Mouse (Mus musculus): ENCODE results near the gene Tmem247. TPM values are rescaled to one million over a fixed set of nuclear protein-coding genes. Genes with fewer than 3 reads are reported as not detected.

Gene Tmem247
- not detected in 2 replicates for polyA plus RNA-seq (2012; ENCODE audit: insufficient read depth, insufficient read length, missing spikeins)

- Histone ChIP-seq H3K27ac (ENCODE audit: insufficient read depth, low read depth, low read length) (no peak within 1 kb of the TSS), H3K4me3 (ENCODE audit: insufficient read depth, low read length) (no peak within 1 kb of the TSS), H3K4me1 (ENCODE audit: control insufficient read depth, insufficient read depth, low read length) (no peaks in the 10 kb centered on the region)
- no peak for TF ChIP-seq POLR2A (IDR thresholded peaks at IDR 0.05; ENCODE audit: borderline replicate concordance, low read depth, low read length)
- no peak for TF ChIP-seq CTCF (IDR thresholded peaks at IDR 0.05; ENCODE audit: low read depth, low read length)
Measured at GRCm38 (mm10) chr17:86917048-86917447, at the start of gene Tmem247. Gene Tmem247, plus strand, starts transcription at chr17:86917348.

DNA sequence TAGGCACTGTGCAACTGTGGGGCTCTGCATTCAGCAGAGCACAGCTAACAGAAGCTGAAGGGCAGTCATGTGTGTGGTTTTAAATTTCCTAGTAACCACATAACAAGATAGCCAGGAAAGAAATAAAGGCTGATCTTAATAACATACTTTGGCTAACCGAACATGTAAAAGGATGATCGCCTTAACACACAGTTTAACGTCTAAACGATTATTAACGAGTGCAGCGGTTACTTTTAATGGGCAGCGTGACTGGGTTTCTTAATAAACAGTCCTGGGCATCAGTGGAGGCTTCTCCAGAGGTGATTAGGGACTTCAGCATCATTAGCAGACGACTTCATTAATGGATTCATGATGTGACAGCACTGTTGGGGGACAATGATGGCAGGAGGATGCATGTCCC is 46.6 kb upstream of the Tmem247 start:
- Histone ChIP-seq H3K4me3 (ENCODE audit: insufficient read depth, low read length) (no peak overlapping the region), H3K27ac (ENCODE audit: insufficient read depth, low read depth, low read length) (no peak overlapping the region), H3K4me1 (ENCODE audit: control insufficient read depth, insufficient read depth, low read length) (no peaks in the 10 kb centered on the region)
- TF ChIP-seq CTCF (IDR thresholded peaks at IDR 0.05; ENCODE audit: low read depth, low read length) (no peak), POLR2A (IDR thresholded peaks at IDR 0.05; ENCODE audit: borderline replicate concordance, low read depth, low read length) (no peak)

- Histone ChIP-seq H3K4me3 (ENCODE audit: insufficient read depth, low read length) (no peak overlapping the region), H3K27ac (ENCODE audit: insufficient read depth, low read depth, low read length) (no peak overlapping the region)
- TF ChIP-seq CTCF (IDR thresholded peaks at IDR 0.05; ENCODE audit: low read depth, low read length) (no peak), POLR2A (IDR thresholded peaks at IDR 0.05; ENCODE audit: borderline replicate concordance, low read depth, low read length) (no peak)
Measured at GRCm38 (mm10) chr17:86872643-86873042, 44.5 kb upstream of the Tmem247 start.

DNA sequence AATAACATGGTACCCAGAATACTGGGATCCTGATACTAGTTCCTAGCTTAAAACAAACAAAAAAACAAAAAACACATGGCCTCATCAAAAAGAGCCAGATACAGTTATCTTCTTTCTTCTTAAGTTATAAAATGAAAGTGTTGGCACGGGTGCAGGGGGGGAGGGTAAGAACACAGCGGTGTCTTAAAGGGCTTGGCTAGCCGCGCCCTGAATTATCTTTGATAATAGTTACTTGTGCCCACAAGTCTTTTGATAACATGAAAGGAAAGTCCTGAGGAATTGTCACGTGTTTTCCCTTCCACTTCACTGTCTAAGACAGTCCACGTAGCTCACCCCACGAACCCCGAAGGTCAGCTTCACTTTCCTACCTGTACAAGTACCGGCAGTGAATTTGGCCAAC is 40.2 kb upstream of the Tmem247 start:
- TF ChIP-seq POLR2A (IDR thresholded peaks at IDR 0.05; ENCODE audit: borderline replicate concordance, low read depth, low read length): no peak
- no peak for TF ChIP-seq CTCF (IDR thresholded peaks at IDR 0.05; ENCODE audit: low read depth, low read length)
- no peaks in the 10 kb centered on the region for H3K4me1 ChIP-seq (ENCODE audit: control insufficient read depth, insufficient read depth, low read length)
- H3K27ac ChIP-seq (ENCODE audit: insufficient read depth, low read depth, low read length): no peak overlapping the region
- H3K4me3 ChIP-seq (ENCODE audit: insufficient read depth, low read length): no peak overlapping the region

More at GRCm38 (mm10) chr17:86872643-86873042, 44.5 kb upstream of the Tmem247 start:
- H3K4me1 ChIP-seq (ENCODE audit: control insufficient read depth, insufficient read depth, low read length): no peaks in the 10 kb centered on the region

DNA sequence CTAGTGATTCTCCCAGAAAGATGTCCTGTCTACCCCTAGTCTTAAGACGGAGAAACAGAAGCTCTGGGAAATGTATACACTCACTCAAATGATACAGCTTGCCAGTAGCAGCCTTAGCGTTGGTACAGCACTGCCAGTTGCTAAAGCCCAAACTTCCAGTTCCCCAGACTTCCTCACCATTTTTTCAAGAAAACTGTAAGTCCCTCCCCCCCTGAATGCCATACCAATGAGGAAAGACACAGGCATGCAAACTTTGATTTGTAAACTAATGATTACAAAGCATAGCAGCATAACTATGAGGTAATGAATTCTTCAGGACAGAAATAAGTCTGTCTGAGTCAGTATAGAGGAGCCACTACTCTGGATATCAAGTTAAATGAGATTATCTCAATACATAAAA is 39.4 kb upstream of the Tmem247 start:
- H3K4me3 ChIP-seq (ENCODE audit: insufficient read depth, low read length): no peak overlapping the region
- H3K4me1 ChIP-seq (ENCODE audit: control insufficient read depth, insufficient read depth, low read length): no peaks in the 10 kb centered on the region
- no peak overlapping the region for H3K27ac ChIP-seq (ENCODE audit: insufficient read depth, low read depth, low read length)
- TF ChIP-seq POLR2A (IDR thresholded peaks at IDR 0.05; ENCODE audit: borderline replicate concordance, low read depth, low read length): no peak

GRCm38 (mm10) chr17:86880056-86880455 is 37.1 kb upstream of the Tmem247 start:
- no peaks in the 10 kb centered on the region for H3K4me1 ChIP-seq (ENCODE audit: control insufficient read depth, insufficient read depth, low read length)
- TF ChIP-seq CTCF (IDR thresholded peaks at IDR 0.05; ENCODE audit: low read depth, low read length): no peak
- TF ChIP-seq POLR2A (IDR thresholded peaks at IDR 0.05; ENCODE audit: borderline replicate concordance, low read depth, low read length): no peak
- H3K4me3 ChIP-seq (ENCODE audit: insufficient read depth, low read length): no peak overlapping the region
- no peak overlapping the region for H3K27ac ChIP-seq (ENCODE audit: insufficient read depth, low read depth, low read length)

DNA sequence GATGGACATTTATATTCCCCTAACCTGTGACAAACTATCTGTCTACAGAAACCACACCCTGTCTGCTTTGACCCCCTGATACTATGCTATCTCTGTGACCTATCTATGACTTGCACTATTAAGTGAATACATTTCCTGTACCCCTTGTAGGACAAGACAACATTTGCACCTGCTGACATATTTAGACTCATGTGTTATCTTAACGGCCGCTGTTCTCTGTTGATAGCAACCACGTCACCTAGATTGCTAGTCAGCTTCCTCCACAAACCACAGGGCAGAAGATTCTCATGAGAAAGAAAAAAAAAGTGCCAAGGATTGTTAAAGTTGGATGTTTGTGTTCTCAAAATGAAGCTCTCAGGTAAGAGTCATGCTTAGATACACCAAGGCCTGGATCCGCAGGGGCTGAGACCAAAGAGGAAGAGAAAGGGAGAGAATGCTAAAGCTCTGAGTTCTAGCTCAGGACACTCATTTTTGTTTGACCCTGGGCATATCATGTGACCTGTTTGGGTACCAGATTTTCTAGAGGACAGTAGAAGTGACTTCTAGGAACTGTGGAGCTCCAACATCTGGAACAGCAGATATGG is 36.6 kb upstream of the Tmem247 start:
- Histone ChIP-seq H3K4me3 (ENCODE audit: insufficient read depth, low read length) (no peak overlapping the region), H3K27ac (ENCODE audit: insufficient read depth, low read depth, low read length) (no peak overlapping the region), H3K4me1 (ENCODE audit: control insufficient read depth, insufficient read depth, low read length) (no peaks in the 10 kb centered on the region)
- TF ChIP-seq CTCF (IDR thresholded peaks at IDR 0.05; ENCODE audit: low read depth, low read length) (no peak), POLR2A (IDR thresholded peaks at IDR 0.05; ENCODE audit: borderline replicate concordance, low read depth, low read length) (no peak)

DNA sequence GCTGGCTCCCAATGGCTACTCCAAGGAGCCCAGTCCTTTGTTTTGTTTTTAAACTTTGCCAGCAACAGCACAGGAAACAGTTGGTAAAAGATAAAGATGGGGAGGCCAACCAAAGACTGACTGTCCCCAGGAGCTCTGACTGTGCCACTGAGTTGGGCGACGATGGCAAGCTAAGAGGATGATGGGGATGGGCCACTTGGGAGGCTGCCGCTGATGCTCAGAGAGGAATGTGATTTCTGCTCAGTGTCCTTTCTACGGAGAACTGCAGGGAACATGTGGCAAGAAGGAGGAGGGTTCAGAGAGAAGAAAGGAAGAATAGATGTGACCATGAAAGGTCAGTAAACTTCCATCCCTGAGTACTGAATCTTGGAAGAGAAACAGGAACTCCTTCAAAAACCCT is 22.0 kb upstream of the Tmem247 start:
- H3K4me3 ChIP-seq (ENCODE audit: insufficient read depth, low read length): no peak overlapping the region
- H3K27ac ChIP-seq (ENCODE audit: insufficient read depth, low read depth, low read length): no peak overlapping the region
- no peaks in the 10 kb centered on the region for H3K4me1 ChIP-seq (ENCODE audit: control insufficient read depth, insufficient read depth, low read length)
- TF ChIP-seq CTCF (IDR thresholded peaks at IDR 0.05; ENCODE audit: low read depth, low read length): no peak
- no peak for TF ChIP-seq POLR2A (IDR thresholded peaks at IDR 0.05; ENCODE audit: borderline replicate concordance, low read depth, low read length)

DNA sequence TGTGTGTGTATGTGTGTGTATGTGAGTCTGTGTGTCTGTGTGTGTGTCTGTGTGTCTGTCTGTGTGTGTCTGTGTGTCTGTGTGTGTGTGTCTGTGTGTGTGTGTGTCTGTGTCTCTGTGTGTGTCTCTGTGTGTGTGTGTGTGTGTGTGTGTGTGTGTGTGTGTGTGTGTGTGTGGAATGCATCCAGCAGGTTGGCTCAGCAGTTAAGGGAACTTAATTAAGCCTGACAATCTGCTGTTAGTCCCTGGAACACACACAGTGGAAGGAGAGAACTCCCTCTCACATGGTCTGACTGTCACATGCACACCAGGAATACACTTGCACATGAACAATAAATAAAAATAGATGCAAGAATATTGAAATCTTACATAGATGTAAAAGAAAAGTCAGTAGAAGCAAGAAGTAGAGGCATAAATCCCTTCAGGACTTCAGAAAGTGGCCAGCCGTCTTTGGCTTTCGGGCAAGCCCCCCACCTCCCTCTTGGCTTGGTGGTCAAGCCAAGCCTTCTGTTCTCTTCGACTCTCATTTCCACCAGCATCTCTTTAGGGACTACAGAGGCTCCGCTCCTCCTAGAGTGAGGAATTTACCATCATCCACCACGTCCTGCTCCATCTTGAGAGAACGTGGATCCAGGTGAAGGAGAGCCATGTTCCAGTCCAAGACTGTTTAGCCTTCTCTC is 19.5 kb upstream of the Tmem247 start:
- Histone ChIP-seq H3K4me1 (ENCODE audit: control insufficient read depth, insufficient read depth, low read length) (no peaks in the 10 kb centered on the region), H3K4me3 (ENCODE audit: insufficient read depth, low read length) (no peak overlapping the region), H3K27ac (ENCODE audit: insufficient read depth, low read depth, low read length) (no peak overlapping the region)
- TF ChIP-seq CTCF (IDR thresholded peaks at IDR 0.05; ENCODE audit: low read depth, low read length) (no peak), POLR2A (IDR thresholded peaks at IDR 0.05; ENCODE audit: borderline replicate concordance, low read depth, low read length) (no peak)

- H3K4me3 ChIP-seq (ENCODE audit: insufficient read depth, low read length): no peak overlapping the region
- H3K4me1 ChIP-seq (ENCODE audit: control insufficient read depth, insufficient read depth, low read length): peaks cover 9% of the 10 kb centered on the region
- H3K27ac ChIP-seq (ENCODE audit: insufficient read depth, low read depth, low read length): no peak overlapping the region
- TF ChIP-seq CTCF (IDR thresholded peaks at IDR 0.05; ENCODE audit: low read depth, low read length) (no peak), POLR2A (IDR thresholded peaks at IDR 0.05; ENCODE audit: borderline replicate concordance, low read depth, low read length) (no peak)
Measured at GRCm38 (mm10) chr17:86899821-86900220, 17.3 kb upstream of the Tmem247 start.

Data from bone marrow macrophage, adult 2 months (primary cell).